ENCODE assay signal across 8 mouse cellular contexts in the genomic region with DNA sequence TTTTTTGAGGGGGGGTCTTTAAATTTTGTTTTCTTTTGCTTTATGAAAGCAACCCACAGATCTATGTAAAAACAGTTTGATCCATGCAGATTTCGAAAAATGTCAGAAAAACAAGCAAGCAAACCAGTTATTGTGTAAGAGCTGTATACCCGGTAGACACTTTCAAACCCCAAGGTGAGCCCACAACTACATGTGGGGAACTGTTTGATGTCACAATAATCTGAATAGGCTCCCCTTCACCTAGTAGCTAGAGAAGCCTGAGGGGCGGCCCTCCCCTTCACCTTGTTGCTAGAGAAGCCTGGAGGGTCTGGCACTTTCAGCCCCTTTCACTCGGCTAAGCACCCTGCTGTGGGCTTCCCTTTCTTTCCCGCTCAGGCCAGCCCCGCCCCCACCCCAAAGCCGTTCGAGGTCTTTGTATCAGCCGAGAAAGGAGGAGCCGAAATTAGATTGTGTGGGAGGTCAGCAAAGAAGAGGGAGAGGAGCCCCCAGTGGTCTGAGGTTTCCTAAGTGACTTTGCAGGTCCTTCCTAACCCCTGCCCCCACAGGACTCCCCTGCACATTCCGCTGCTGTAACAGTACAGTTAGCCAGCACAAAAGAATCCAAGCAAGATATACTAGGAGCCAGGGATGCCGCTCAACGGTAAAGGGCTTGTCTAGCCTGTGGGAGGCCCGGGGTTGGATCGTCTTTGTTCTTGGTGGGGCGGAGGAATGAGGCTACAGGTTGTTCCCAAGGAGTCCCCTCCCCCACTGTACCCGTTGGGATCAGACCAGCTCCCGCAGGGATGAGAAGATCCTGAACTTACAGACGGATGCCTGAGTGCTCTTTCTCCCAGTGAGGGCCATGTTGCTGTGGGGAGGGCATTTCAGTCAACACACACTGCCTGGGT.
A peak's percentile ranks its signal among the peaks of the same experiment; 100 is the strongest.
DNase-seq lines count a peak whose midpoint lies in the region; ATAC-seq and TF ChIP-seq lines count a peak whose summit lies in the region.

No protein-coding gene starts in this region.

- 6% methylated on average over 19 of the region's 19 CpGs for WGBS in heart, postnatal 0 days
- WGBS in liver, embryonic 14.5 days (ENCODE audit: insufficient replicate concordance), result 1% methylated on average over 19 of the region's 19 CpGs
- 6% methylated on average over 18 of the region's 19 CpGs for WGBS in stomach, embryonic 15.5 days

- peak; percentile 46 to 48 for DNase-seq in cerebellum, postnatal 10 days
- no peak for DNase-seq in cerebellum, adult 9-10 months
- DNase-seq in right cerebral cortex, postnatal 4 days, result peak; percentile 34
- no peak for DNase-seq in right cerebral cortex, adult 18-20 months
- DNase-seq in heart, postnatal 0 days (ENCODE audit: low spot score), result peak; percentile 64
- no peak for DNase-seq in liver, embryonic 14.5 days (ENCODE audit: low read depth in 3 of 3, low spot score in 3 of 3)
- no peak for DNase-seq in left cerebral cortex, adult 9 months (ENCODE audit: low spot score in 2 of 2)

- H3K9me3 ChIP-seq in heart, postnatal 0 days (replicated peaks; ENCODE audit: control insufficient read depth, low read length), result no peaks in the 10 kb centered on the region
- H3K9me3 ChIP-seq in liver, embryonic 14.5 days (ENCODE audit: control insufficient read depth, low read length), result no peaks in the 10 kb centered on the region
- no peaks in the 10 kb centered on the region for H3K9me3 ChIP-seq in stomach, embryonic 15.5 days

- H3K27ac ChIP-seq in heart, postnatal 0 days (ENCODE audit: low read depth), result peak overlapping the region; percentile 22
- no peak overlapping the region for H3K27ac ChIP-seq in liver, embryonic 14.5 days
- H3K27ac ChIP-seq in stomach, embryonic 15.5 days, result no peak overlapping the region

- peak; percentile 75 for ATAC-seq in heart, postnatal 0 days (ENCODE audit: insufficient read depth, low read depth)
- peak; percentile 37; the same call in 1 of the 2 replicates for ATAC-seq in liver, embryonic 14.5 days (ENCODE audit: insufficient read depth)
- peak; percentile 41; the same call in 1 of the 2 replicates for ATAC-seq in stomach, embryonic 15.5 days (ENCODE audit: insufficient read depth, low FRiP score, low read depth)

- H3K4me1 ChIP-seq in heart, postnatal 0 days (ENCODE audit: control insufficient read depth, insufficient read depth), result 0 out of 2 replicates have a peak, but pooled peaks cover 5% of the 10 kb centered on the region
- H3K4me1 ChIP-seq in liver, embryonic 14.5 days (replicated peaks; ENCODE audit: control insufficient read depth in 2 of 2, insufficient read depth in 2 of 2, low read length in 1 of 2), result peaks cover 9 to 16% of the 10 kb centered on the region in 2 experiments
- peaks cover 14% of the 10 kb centered on the region for H3K4me1 ChIP-seq in stomach, embryonic 15.5 days

- peak; percentile 43; the same call in 1 of the 2 replicates for TF ChIP-seq EP300 in heart, postnatal 0 days (IDR thresholded peaks at IDR 0.05; ENCODE audit: low read depth)
- no peak for TF ChIP-seq EP300 in liver, embryonic 14.5 days (IDR thresholded peaks at IDR 0.05; ENCODE audit: low read depth)

- H3K9ac ChIP-seq in heart, postnatal 0 days (replicated peaks; ENCODE audit: low read depth, low read length), result peak overlapping the region; percentile 24; the same call in 1 of the 2 replicates
- peak overlapping the region; percentile 16 for H3K9ac ChIP-seq in liver, embryonic 14.5 days (replicated peaks)
- no peak overlapping the region for H3K9ac ChIP-seq in stomach, embryonic 15.5 days

- no peak for TF ChIP-seq CTCF in heart, postnatal 0 days (IDR thresholded peaks at IDR 0.05; ENCODE audit: low read depth)
- TF ChIP-seq CTCF in liver, embryonic 14.5 days (IDR thresholded peaks at IDR 0.05; ENCODE audit: low read depth), result no peak

- no peaks in the 10 kb centered on the region for H3K27me3 ChIP-seq in heart, postnatal 0 days (ENCODE audit: control insufficient read depth, insufficient read depth, low read length)
- H3K27me3 ChIP-seq in liver, embryonic 14.5 days (ENCODE audit: control insufficient read depth, insufficient read depth, low read length), result no peaks in the 10 kb centered on the region
- no peaks in the 10 kb centered on the region for H3K27me3 ChIP-seq in stomach, embryonic 15.5 days (replicated peaks)

- H3K4me2 ChIP-seq in heart, postnatal 0 days (ENCODE audit: low read depth, low read length), result peak overlapping the region; percentile 62
- H3K4me2 ChIP-seq in liver, embryonic 14.5 days (ENCODE audit: low read depth), result peak overlapping the region; percentile 70
- H3K4me2 ChIP-seq in stomach, embryonic 15.5 days, result peak overlapping the region; percentile 56

- peak overlapping the region; percentile 24 for H3K4me3 ChIP-seq in heart, postnatal 0 days (ENCODE audit: low read depth, low read length)
- peak overlapping the region; percentile 37 to 50 for H3K4me3 ChIP-seq in liver, embryonic 14.5 days (ENCODE audit: insufficient read depth in 1 of 2, low read depth in 2 of 2, low read length in 2 of 2)
- peak overlapping the region; percentile 26 for H3K4me3 ChIP-seq in stomach, embryonic 15.5 days (replicated peaks)

- no peaks in the 10 kb centered on the region for H3K36me3 ChIP-seq in heart, postnatal 0 days (replicated peaks; ENCODE audit: control insufficient read depth, insufficient read depth, low read length)
- H3K36me3 ChIP-seq in liver, embryonic 14.5 days (replicated peaks; ENCODE audit: control insufficient read depth, insufficient read depth, low read depth), result no peaks in the 10 kb centered on the region
- no peaks in the 10 kb centered on the region for H3K36me3 ChIP-seq in stomach, embryonic 15.5 days

Comparison
In these comparisons a context has a peak if more than half of its experiments do, and no peak if none do; other contexts are left out.
1. DNase-seq: peak in cerebellum, postnatal 10 days (2 of 2), right cerebral cortex, postnatal 4 days (single experiment) and heart, postnatal 0 days (single experiment); none in cerebellum, adult 9-10 months (single experiment), right cerebral cortex, adult 18-20 months (single experiment), liver, embryonic 14.5 days (0 of 3) and left cerebral cortex, adult 9 months (0 of 2).
2. Peak in every context shown above with its lines, with median percentiles within 50 percentile points of each other: ATAC-seq, H3K4me2 ChIP-seq and H3K4me3 ChIP-seq.